Mouse (Mus musculus) forebrain, embryonic 12.5 days (tissue): ENCODE data around the gene Ube2l3. TPM values are rescaled to one million over a fixed set of nuclear protein-coding genes. Genes with fewer than 3 reads are reported as not detected.

Experiments used
- microRNA counts: library from miRNA; unstranded; fragments of <30 nt; microRNA quantifications from one replicate; lab custom pipeline; 2017
- microRNA-seq: library from miRNA; unstranded; fragments of <30 nt; microRNA quantifications from one replicate; pipeline ENCODE4, GENCODE M21; 2017
- polyA plus RNA-seq: library from polyadenylated mRNA; unstranded; fragments of >200 nt; fragmentation: Nextera tagmentation; extraction: Ambion mirVana; gene quantifications from 2 replicates; pipeline ENCODE4 v1.2.1, GENCODE M21; 2016

The Ube2l3 gene
- polyA plus RNA-seq, 1 experiment from 2014 or later = 388 TPM

MicroRNA genes within 50 kb of the gene (microRNA counts, 519-probe panel; counts per million panel counts)
- 5,882 counts per million, percentile 81 among the panel's probes with 10 or more counts for microRNA mmu-miR-130b (lab: Ali Mortazavi, UCI)
- 5,280 counts per million, percentile 73 among the panel's probes with 10 or more counts for microRNA mmu-miR-301b (lab: Ali Mortazavi, UCI)

Small RNA genes lying within 50 kb of the gene (microRNA-seq; reads per million reads assigned to microRNA genes)
- gene Mir130b = 10,865 reads per million, percentile 96 among the genes with 10 or more reads in this experiment
- gene Mir301b = 385 reads per million, percentile 66 among the genes with 10 or more reads in this experiment

Other genes starting within 250 kb of the Ube2l3 start
- gene Mapk1, start 219.3 kb downstream of the Ube2l3 start, polyA plus RNA-seq = 167 and 171 TPM in 2 replicates
- 119 and 121 TPM in 2 replicates for gene Ypel1, start 133.0 kb downstream of the Ube2l3 start, polyA plus RNA-seq
- gene Ppil2, start 91.4 kb downstream of the Ube2l3 start, polyA plus RNA-seq = 149 and 160 TPM in 2 replicates
- 79.2 and 79.9 TPM in 2 replicates for gene 2610318N02Rik, start 77.5 kb downstream of the Ube2l3 start, polyA plus RNA-seq
- 63.8 and 66.3 TPM in 2 replicates for gene Sdf2l1, start 70.3 kb downstream of the Ube2l3 start, polyA plus RNA-seq
- gene Ydjc, start 58.0 kb downstream of the Ube2l3 start, polyA plus RNA-seq = 8.0 and 9.6 TPM in 2 replicates
- gene Ccdc116, start 55.4 kb downstream of the Ube2l3 start, polyA plus RNA-seq = 0.63 and 0.65 TPM in 2 replicates
- 1.9 and 2.1 TPM in 2 replicates for gene Rimbp3, start 6.0 kb upstream of the Ube2l3 start, polyA plus RNA-seq
- 12.7 and 13.4 TPM in 2 replicates for gene Hic2, start 30.9 kb upstream of the Ube2l3 start, polyA plus RNA-seq
- 13.9 and 14.3 TPM in 2 replicates for gene Tmem191c, start 73.4 kb upstream of the Ube2l3 start, polyA plus RNA-seq
- 0.28 and 0.33 TPM in 2 replicates for gene Serpind1, start 128.7 kb upstream of the Ube2l3 start, polyA plus RNA-seq
- gene Snap29, start 203.3 kb upstream of the Ube2l3 start, polyA plus RNA-seq = 15.5 and 16.9 TPM in 2 replicates
- 59.7 and 67.8 TPM in 2 replicates for gene Pi4ka, start 203.7 kb upstream of the Ube2l3 start, polyA plus RNA-seq
- 101 and 117 TPM in 2 replicates for gene Crkl, start 249.3 kb upstream of the Ube2l3 start, polyA plus RNA-seq